Mouse (Mus musculus): ENCODE data around the gene Gabrd.

Gabrd gene

DNA sequence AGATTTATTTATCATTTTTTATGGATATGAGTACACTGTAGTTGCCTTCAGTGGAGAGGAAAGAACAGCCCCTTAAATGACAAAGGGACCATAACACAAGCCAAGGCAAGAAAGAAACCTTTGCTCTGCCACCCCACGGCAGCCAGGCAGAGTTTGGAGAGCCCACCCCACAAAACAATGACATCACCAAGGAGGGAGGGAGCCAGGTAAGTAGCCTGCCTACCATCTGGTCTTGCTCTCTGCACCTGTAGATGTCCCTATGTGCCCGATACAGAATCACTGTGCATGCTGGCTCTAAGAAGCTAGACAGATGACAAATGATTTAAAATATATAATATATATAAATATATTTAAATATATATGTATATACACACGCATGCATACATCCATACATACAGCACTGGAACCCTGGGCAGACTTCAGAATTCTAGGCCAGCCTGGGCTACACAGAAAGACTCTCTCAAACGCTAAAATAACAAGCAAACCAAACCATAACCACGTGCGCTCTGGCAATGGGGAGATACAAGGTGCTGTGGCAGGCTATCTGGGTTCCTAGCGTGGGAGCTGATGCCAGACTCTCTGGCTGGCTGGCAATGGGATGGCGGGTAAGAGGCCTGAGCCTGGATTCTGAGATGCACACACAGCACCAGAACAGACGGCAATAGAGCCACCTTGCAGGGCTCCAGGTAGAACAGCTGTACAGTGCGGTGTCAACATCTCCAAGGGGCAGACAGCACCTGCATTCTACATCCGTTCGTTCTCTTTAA is 61.4 kb downstream of the Gabrd start:
- DNase-seq, result no peak

Measured in thymus, postnatal 14 days (tissue).